Mouse (Mus musculus) brown adipose tissue, adult 24 weeks (tissue): ENCODE results near the gene Vsnl1. TPM values are rescaled to one million over a fixed set of nuclear protein-coding genes. Genes with fewer than 3 reads are reported as not detected.

Experiments used
- H3K27ac ChIP-seq: fragments of 200-500 bp; replicated peaks from 2 replicates; pipeline ENCODE4 v1.5.1; 2012; ENCODE audit warnings: low read depth, mild to moderate bottlenecking, low read length
- H3K4me1 ChIP-seq: fragments of 200-500 bp; 2 replicates; pipeline ENCODE4 v1.6.1; 2012; ENCODE audit warnings: low read length, mixed read lengths; ENCODE audit not compliant: control insufficient read depth, insufficient read depth, insufficient read length
- H3K4me3 ChIP-seq: fragments of 200-500 bp; 2 replicates; pipeline ENCODE4 v1.5.1; 2012; ENCODE audit warnings: low read depth, mild to moderate bottlenecking, low read length, moderate library complexity; ENCODE audit not compliant: insufficient read depth
- polyA plus RNA-seq: library from polyadenylated mRNA; stranded (reverse); fragments of >200 nt; gene quantifications from 2 replicates; pipeline ENCODE4 v1.2.4, GENCODE M21; 2012; ENCODE audit not compliant: missing spikeins, insufficient read depth, insufficient read length

Gene Vsnl1
- polyA plus RNA-seq, result 0.79 TPM in 1 of 2 replicates, not detected in the other

- Histone ChIP-seq H3K27ac (no peak within 1 kb of the TSS), H3K4me1 (no peaks in the 10 kb centered on the region), H3K4me3 (no peak within 1 kb of the TSS)
Observed at GRCm38 (mm10) chr12:11436497-11437265, at the start of gene Vsnl1. Gene Vsnl1 (minus strand): TSS chr12:11436613.

DNA sequence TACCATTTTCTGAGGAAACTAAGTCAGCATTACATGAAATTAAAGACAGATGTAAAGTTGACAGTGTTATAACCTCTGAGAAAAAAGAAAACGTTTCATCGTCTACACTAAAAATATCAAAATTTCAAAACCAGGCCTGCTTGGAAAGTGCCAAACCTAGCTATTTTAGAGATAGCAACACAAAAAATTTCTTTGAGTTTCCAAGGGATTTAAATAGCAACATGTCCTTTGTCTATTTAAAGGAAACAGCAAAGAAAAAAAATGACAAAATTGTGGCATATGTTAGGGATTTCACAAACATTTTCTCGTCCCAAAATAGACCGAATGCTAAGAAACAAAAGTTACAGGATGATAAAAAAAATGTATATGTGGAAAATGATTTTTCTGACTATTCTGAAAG is 20.2 kb upstream of the Vsnl1 start:
- Histone ChIP-seq H3K4me1 (no peaks in the 10 kb centered on the region), H3K27ac (no peak overlapping the region), H3K4me3 (no peak overlapping the region)

DNA sequence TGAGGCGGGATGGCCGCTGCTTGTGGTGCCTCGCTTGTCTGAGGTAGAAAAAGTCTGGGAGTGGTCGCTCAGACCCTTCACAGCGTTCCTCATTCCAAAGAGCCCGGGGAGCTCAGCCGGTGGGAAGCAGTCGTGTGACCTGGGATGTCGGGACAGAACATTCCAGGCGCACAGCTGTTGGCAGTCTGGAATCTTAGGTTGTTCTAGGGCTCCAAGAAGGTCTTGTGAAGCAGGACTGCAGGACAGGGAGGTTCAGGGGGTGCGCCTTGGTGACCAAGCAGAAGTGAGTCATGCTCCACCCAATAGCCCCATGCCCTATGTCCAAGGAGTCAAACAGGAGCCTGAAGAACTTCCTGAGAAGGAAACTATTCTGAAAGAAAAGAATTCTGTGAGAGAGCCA is 19.8 kb upstream of the Vsnl1 start:
- H3K4me1 ChIP-seq, result no peaks in the 10 kb centered on the region
- peak overlapping the region; percentile 38 for H3K4me3 ChIP-seq
- H3K27ac ChIP-seq, result no peak overlapping the region

- H3K4me1 ChIP-seq, result no peaks in the 10 kb centered on the region
- H3K27ac ChIP-seq, result no peak within 1 kb of the TSS
- H3K4me3 ChIP-seq, result peak within 1 kb of the TSS; percentile 38
Observed at GRCm38 (mm10) chr12:11455549-11456194, 19.3 kb upstream of the Vsnl1 start, which contains the start of gene Rad51ap2. Gene Rad51ap2 (plus strand): TSS chr12:11456079.

DNA sequence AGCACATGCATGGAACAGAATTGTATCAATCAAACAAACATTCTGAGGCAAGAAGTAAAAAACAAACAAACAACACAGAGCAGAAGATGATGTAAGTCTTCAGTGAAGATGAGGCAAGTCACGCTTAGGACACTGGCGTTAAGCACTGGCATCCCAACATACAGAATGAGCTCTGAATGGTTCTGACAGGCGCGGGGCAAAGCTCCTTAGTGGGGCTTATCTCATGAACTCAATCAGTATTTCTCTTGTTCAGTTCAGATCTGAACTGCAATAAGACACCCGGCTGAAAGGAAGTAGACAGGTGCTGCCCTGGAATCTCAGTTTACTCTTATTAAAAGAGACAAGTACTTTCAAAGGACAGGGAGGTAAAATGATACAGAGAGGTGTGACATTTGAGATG is 17.7 kb upstream of the Vsnl1 start:
- H3K27ac ChIP-seq, result no peak overlapping the region
- H3K4me3 ChIP-seq, result no peak overlapping the region
- H3K4me1 ChIP-seq, result no peaks in the 10 kb centered on the region

GRCm38 (mm10) chr12:11437907-11438447 is 1.6 kb upstream of the Vsnl1 start:
- Histone ChIP-seq H3K4me1 (no peaks in the 10 kb centered on the region), H3K27ac (no peak overlapping the region), H3K4me3 (no peak overlapping the region)

GRCm38 (mm10) chr12:11437266-11437906 is 973 bp upstream of the Vsnl1 start:
- H3K4me1 ChIP-seq, result no peaks in the 10 kb centered on the region
- H3K4me3 ChIP-seq, result no peak overlapping the region
- no peak overlapping the region for H3K27ac ChIP-seq

- no peak overlapping the region for H3K4me3 ChIP-seq
- H3K4me1 ChIP-seq, result no peaks in the 10 kb centered on the region
- H3K27ac ChIP-seq, result no peak overlapping the region
Observed at GRCm38 (mm10) chr12:11436023-11436350, 426 bp downstream of the Vsnl1 start.

- no peak overlapping the region for H3K4me3 ChIP-seq
- H3K4me1 ChIP-seq, result no peaks in the 10 kb centered on the region
- no peak overlapping the region for H3K27ac ChIP-seq
Observed at GRCm38 (mm10) chr12:11435246-11436022, 979 bp downstream of the Vsnl1 start.

GRCm38 (mm10) chr12:11434446-11434845 is 2.0 kb downstream of the Vsnl1 start:
- H3K4me3 ChIP-seq, result no peak overlapping the region
- H3K4me1 ChIP-seq, result no peaks in the 10 kb centered on the region
- H3K27ac ChIP-seq, result no peak overlapping the region

DNA sequence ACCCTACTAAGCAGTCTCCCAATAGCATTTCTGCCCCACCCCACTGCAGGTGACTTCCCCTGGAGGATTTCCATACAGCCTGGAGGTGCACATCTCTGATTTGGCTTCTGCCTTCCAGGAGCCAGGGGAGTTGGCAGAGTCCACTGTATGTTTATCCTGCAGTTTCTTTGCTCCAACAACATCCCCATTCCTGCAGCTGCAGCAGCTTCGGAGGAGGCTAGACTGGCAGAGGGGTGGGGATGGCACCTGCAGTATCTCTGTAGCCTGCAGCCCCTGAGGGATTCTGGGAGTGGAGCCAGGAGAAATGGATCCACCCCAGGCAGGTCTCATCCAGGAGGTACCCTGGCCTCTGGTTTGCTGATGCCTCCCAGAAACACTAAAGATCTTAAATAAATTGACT is 2.7 kb downstream of the Vsnl1 start:
- no peak overlapping the region for H3K4me3 ChIP-seq

GRCm38 (mm10) chr12:11433126-11433525 is 3.3 kb downstream of the Vsnl1 start:
- Histone ChIP-seq H3K4me1 (no peaks in the 10 kb centered on the region), H3K27ac (no peak overlapping the region), H3K4me3 (no peak overlapping the region)

More for the DNA sequence above, 2.7 kb downstream of the Vsnl1 start:
- Histone ChIP-seq H3K4me1 (no peaks in the 10 kb centered on the region), H3K27ac (no peak overlapping the region)

DNA sequence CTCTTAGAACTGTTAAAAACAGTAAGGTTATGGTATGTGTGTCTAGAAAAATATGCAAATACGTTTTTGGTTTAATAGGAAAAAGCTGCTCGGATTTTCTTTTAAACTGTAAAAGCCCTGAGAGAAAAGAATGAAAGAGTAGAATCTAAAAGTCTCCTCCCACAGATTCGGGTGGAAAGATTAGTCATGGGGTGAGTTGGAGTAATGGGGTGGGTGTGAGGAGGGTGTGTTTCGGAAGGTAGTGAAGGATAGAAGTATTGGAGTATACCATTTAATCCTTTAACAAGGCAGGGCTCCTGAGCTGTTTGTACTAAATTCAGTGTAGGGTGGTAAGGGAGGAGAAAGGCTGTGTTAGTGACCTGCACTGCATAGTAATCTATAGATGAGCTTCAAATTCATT is 9.0 kb downstream of the Vsnl1 start:
- Histone ChIP-seq H3K27ac (no peak overlapping the region), H3K4me1 (no peaks in the 10 kb centered on the region), H3K4me3 (no peak overlapping the region)

DNA sequence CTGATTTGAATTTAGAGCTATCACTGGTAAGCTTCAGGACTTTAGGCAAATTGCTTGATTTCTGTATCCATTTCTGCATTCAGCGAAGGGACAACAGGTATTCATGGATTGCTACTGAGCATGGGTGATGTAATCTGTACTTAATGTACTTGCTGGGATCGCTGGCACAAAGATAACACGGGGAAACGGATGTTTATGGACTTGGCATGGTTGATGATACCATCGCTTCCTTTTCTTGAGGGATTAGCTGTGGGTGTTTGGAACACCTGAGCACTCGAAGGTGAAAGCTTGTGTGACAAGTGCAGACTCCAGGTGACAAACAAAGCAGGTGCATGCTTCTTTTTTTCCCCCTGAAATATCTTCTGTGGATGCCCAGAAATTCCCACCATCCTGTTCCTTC is 18.3 kb downstream of the Vsnl1 start:
- no peak overlapping the region for H3K4me3 ChIP-seq
- H3K4me1 ChIP-seq, result no peaks in the 10 kb centered on the region
- no peak overlapping the region for H3K27ac ChIP-seq

DNA sequence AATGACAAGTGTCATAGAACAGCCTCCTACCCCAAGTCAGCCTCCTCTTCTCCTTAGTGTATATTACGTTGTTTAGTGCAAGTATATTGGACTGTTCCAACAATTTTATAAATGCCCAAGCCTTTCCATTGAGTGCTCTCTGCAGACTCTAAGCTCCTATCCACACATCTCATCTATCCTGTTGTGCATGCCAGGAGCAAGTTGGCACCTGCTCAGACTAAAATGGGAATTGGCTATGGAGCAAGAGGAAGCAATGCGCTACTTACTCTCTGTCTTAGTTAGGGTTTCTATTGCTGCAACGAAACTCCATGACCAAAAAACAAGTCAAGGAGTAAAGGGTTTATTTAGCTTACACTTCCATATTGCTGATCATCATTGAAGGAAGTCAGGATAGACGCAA is 28.7 kb downstream of the Vsnl1 start:
- Histone ChIP-seq H3K27ac (no peak overlapping the region), H3K4me1 (no peaks in the 10 kb centered on the region), H3K4me3 (no peak overlapping the region)
